Mouse (Mus musculus) C2C12 (cell line): Measurements from ENCODE around the gene Sntg2. TPM values are rescaled to one million over a fixed set of nuclear protein-coding genes. Genes with fewer than 3 reads are reported as not detected.

Experiments used
- H3K27me3 ChIP-seq: one replicate; pipeline ENCODE4 v1.6.1; 2011; ENCODE audit not compliant: control insufficient read depth, insufficient read depth, insufficient read length
- H3K36me3 ChIP-seq: one replicate; pipeline ENCODE4 v1.6.1; 2011; ENCODE audit not compliant: control insufficient read depth, insufficient read depth
- H3K4me3 ChIP-seq: one replicate; pipeline ENCODE4 v1.5.1; 2011; ENCODE audit warnings: mild to moderate bottlenecking, control low read depth; ENCODE audit not compliant: poor library complexity, insufficient read depth, severe bottlenecking
- H3K79me2 ChIP-seq: one replicate; pipeline ENCODE4 v1.6.1; 2011; ENCODE audit not compliant: control insufficient read depth, insufficient read depth
- H3K79me3 ChIP-seq: one replicate; pipeline ENCODE4 v1.6.1; 2011; ENCODE audit warnings: low read depth, control low read depth
- H3ac ChIP-seq: one replicate; pipeline ENCODE3; 2011; ENCODE audit warnings: low read depth; ENCODE audit not compliant: control insufficient read depth, insufficient read length
- CEBPB ChIP-seq: IDR thresholded peaks from one replicate; pipeline ENCODE4 v1.6.1; 2011; ENCODE audit warnings: low read depth, mild to moderate bottlenecking, control low read depth, moderate library complexity
- CTCF ChIP-seq: IDR thresholded peaks from one replicate; pipeline ENCODE4 v1.5.1; 2011; ENCODE audit not compliant: control insufficient read depth, insufficient read depth, insufficient read length
- FOSL1 ChIP-seq: IDR thresholded peaks from one replicate; pipeline ENCODE4 v1.8.0; 2011; ENCODE audit warnings: mild to moderate bottlenecking, low read length; ENCODE audit not compliant: poor library complexity, insufficient read depth, severe bottlenecking
- MAX ChIP-seq: IDR thresholded peaks from one replicate; pipeline ENCODE4 v1.6.1; 2011; ENCODE audit warnings: mild to moderate bottlenecking, control low read depth
- MYOD1 ChIP-seq: IDR thresholded peaks from one replicate; pipeline ENCODE4 v1.6.1; 2011; ENCODE audit warnings: low read depth; ENCODE audit not compliant: control insufficient read depth, insufficient read length
- MYOG ChIP-seq: IDR thresholded peaks from one replicate; pipeline ENCODE4 v1.6.1; 2011; ENCODE audit not compliant: control insufficient read depth, insufficient read length; ENCODE audit errors: extremely low read depth
- USF1 ChIP-seq: IDR thresholded peaks from one replicate; pipeline ENCODE4 v1.6.1; 2011; ENCODE audit warnings: low read depth, mild to moderate bottlenecking, control low read depth, moderate library complexity
- long read RNA-seq, 2 experiments: library from polyadenylated mRNA; unstranded; transcript quantifications; one replicate each; pipeline ENCODE4 v2.0.0; 2019 to 2020
- polyA plus RNA-seq: library from polyadenylated mRNA; unstranded; fragments of >200 nt; fragmentation: generic; extraction: Trizol; gene quantifications from one replicate; pipeline ENCODE4 v1.2.1, GENCODE M21; 2012; ENCODE audit warnings: missing spikeins

The Sntg2 gene
- not detected for polyA plus RNA-seq
- long read RNA-seq, experiment 1 = 0 reads
- long read RNA-seq, experiment 2 = 0 reads

DNA sequence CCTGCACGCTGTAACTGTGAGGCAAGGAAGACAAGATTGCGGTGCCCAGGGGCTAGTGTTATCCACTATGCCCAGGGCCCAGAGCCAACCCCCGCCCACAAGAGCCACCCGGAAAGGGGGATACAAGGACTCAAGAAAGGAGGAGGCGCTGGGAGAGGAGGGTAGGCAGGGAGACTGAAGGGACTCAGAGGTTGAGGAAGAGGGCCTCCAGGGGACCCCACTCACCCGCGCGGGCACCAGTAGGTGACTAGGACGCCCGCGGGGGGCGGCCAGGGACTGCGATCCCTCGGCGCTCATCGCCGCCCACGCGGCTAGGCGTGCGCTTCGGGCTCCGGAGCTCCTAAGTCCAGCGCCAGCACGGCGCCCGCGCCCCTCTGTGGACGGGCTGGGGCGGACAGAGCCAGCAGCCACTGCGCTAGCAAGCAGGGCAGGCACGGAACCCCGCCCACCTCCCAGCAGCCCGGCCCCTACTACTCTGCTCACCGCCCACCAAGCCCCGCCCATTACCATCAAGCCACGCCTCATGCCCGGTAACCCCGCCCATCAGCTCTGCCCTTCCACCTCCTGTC, at the start of gene Sntg2:
Gene Sntg2, minus strand, starts transcription at position 443 of the 569 bp plus-strand sequence.
- Histone ChIP-seq H3K27me3 (peaks cover 1% of the 10 kb centered on the region), H3K79me3 (no peaks in the 10 kb centered on the region), H3K79me2 (no peaks in the 10 kb centered on the region), H3K36me3 (no peaks in the 10 kb centered on the region), H3ac (no peak within 1 kb of the TSS), H3K4me3 (no peak within 1 kb of the TSS)
- TF ChIP-seq CTCF = no peak
- TF ChIP-seq MYOG = no peak
- TF ChIP-seq CEBPB = no peak
- no peak for TF ChIP-seq MAX
- no peak for TF ChIP-seq FOSL1
- no peak for TF ChIP-seq USF1
- no peak for TF ChIP-seq MYOD1

DNA sequence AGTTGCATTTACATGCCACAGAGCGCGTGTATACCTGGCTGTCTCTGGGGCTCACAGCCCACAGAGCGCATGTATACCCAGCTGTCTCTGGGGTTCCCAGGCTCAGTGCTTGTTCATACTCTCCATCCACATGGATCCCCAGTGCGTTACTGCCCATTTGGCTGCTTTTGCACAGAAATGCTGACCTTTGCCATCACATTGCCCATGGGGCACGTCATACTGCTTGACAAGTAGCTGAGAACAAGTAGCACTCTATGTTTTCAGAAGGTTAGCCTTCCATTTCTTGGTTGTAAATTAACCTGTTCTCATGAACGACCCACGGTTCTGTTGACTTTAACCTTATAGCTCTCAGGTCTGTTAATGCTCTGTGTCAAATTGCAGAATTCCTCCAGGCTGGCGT, 43.4 kb upstream of the Sntg2 start:
- Histone ChIP-seq H3K4me3 (no peak overlapping the region), H3K79me3 (no peaks in the 10 kb centered on the region), H3ac (no peak overlapping the region), H3K27me3 (no peaks in the 10 kb centered on the region), H3K36me3 (no peaks in the 10 kb centered on the region), H3K79me2 (no peaks in the 10 kb centered on the region)
- no peak for TF ChIP-seq MYOG
- no peak for TF ChIP-seq MAX
- no peak for TF ChIP-seq CTCF
- no peak for TF ChIP-seq USF1
- TF ChIP-seq MYOD1 = no peak
- TF ChIP-seq FOSL1 = no peak
- no peak for TF ChIP-seq CEBPB

DNA sequence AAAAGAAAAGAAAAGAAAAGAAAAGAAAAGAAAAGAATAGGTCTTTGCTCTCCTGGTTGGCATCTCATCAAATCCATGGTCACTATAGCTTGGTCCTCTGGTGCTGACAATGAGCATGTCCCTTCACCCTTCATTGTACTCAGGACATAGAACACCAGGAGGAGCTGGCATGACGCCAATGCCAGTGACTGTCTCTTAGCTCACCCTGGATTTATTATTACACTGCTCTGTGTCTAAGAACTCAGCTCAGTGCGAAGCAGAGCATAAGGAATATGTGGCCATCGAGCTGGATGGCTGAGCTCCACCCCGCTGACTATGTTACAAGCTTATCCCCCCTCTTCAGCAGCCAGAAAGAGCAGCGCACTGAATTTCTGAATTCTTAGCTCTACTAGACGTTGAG, 42.8 kb upstream of the Sntg2 start:
- H3K4me3 ChIP-seq = no peak overlapping the region
- H3K27me3 ChIP-seq = no peaks in the 10 kb centered on the region
- no peaks in the 10 kb centered on the region for H3K79me3 ChIP-seq
- no peak for TF ChIP-seq CTCF
- TF ChIP-seq MYOD1 = no peak
- no peaks in the 10 kb centered on the region for H3K79me2 ChIP-seq
- H3K36me3 ChIP-seq = no peaks in the 10 kb centered on the region
- no peak overlapping the region for H3ac ChIP-seq

- H3K4me3 ChIP-seq = no peak overlapping the region
- no peaks in the 10 kb centered on the region for H3K27me3 ChIP-seq
- H3ac ChIP-seq = no peak overlapping the region
- TF ChIP-seq MYOG (no peak), MYOD1 (no peak), CEBPB (no peak), USF1 (no peak), MAX (no peak), FOSL1 (no peak), CTCF (no peak)
- no peaks in the 10 kb centered on the region for H3K79me3 ChIP-seq
- no peaks in the 10 kb centered on the region for H3K36me3 ChIP-seq
- H3K79me2 ChIP-seq = no peaks in the 10 kb centered on the region
These were observed 29.5 kb upstream of the Sntg2 start for GRCm38 (mm10) chr12:30402651-30403050.

DNA sequence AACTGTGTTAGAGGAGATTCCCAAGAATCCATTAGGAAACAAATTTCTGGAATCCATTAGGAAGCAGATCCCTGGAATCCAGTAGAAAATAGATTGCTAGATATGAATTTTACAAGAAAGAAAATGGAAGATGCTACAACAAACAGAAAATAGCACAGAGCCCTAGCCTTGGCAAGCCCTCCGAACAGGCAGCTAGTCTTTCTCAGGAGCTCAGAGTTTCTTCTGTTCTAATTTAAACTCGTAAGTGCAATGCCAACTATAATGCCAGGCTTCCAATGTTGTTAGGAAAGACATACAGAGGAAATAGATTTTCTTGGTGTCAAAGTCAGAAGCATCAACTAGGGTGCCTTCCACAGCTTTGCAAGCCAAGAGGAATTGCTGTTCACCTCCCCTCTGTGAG, 27.4 kb upstream of the Sntg2 start:
- H3K79me2 ChIP-seq = no peaks in the 10 kb centered on the region
- no peaks in the 10 kb centered on the region for H3K27me3 ChIP-seq
- TF ChIP-seq CTCF (no peak), USF1 (no peak), MYOD1 (no peak), MAX (no peak), CEBPB (no peak), MYOG (no peak)
- no peak overlapping the region for H3ac ChIP-seq
- H3K4me3 ChIP-seq = no peak overlapping the region
- H3K79me3 ChIP-seq = no peaks in the 10 kb centered on the region
- H3K36me3 ChIP-seq = no peaks in the 10 kb centered on the region

GRCm38 (mm10) chr12:30400114-30400513, 26.9 kb upstream of the Sntg2 start:
- Histone ChIP-seq H3K79me2 (no peaks in the 10 kb centered on the region), H3K4me3 (no peak overlapping the region), H3ac (no peak overlapping the region), H3K79me3 (no peaks in the 10 kb centered on the region), H3K36me3 (no peaks in the 10 kb centered on the region), H3K27me3 (no peaks in the 10 kb centered on the region)
- no peak for TF ChIP-seq CTCF
- no peak for TF ChIP-seq FOSL1
- TF ChIP-seq MYOG = no peak
- no peak for TF ChIP-seq CEBPB
- TF ChIP-seq MAX = no peak
- TF ChIP-seq MYOD1 = no peak
- no peak for TF ChIP-seq USF1
